Mouse (Mus musculus) heart, postnatal 0 days (tissue): Measurements from ENCODE around the gene Rps2.

Source experiments
- CTCF ChIP-seq: IDR thresholded peaks from 2 replicates; pipeline ENCODE4 v1.5.1; 2016; ENCODE audit warnings: antibody characterized with exemption, control low read depth, low read depth
- EP300 ChIP-seq: IDR thresholded peaks from 2 replicates; pipeline ENCODE4 v1.6.1; 2016; ENCODE audit warnings: antibody characterized with exemption, low read depth

GRCm38 (mm10) chr17:24739926-24740325 lies 22.0 kb downstream of the Rps2 start:
- TF ChIP-seq CTCF (no peak), EP300 (no peak)
